Mouse (Mus musculus) lung, postnatal 10 days (tissue): ENCODE measurements around the gene Cachd1.

Experiments
- DNase-seq: peaks from one replicate; pipeline ENCODE4 v3.0.0; 2021

Cachd1 gene

DNA sequence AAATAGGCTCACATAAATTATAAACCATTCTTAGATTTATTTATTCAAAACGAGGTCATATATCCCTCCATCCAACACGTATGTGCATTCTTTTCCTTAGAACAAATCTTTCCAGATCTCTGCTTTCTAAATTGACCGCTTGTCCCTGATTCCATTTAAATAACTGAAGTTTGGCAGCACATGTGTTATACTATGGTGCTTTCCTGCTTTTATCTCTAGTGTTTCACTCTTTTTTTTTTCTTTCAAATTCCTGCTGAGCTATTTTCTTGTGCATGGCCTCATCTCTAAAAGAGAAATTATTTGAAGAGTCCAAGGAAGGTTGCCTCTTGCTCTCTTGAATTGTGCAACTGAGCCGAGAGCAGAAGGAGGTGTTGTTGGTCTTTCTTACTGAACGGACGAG lies 147.1 kb downstream of the Cachd1 start:
- DNase-seq, result no peak

DNA sequence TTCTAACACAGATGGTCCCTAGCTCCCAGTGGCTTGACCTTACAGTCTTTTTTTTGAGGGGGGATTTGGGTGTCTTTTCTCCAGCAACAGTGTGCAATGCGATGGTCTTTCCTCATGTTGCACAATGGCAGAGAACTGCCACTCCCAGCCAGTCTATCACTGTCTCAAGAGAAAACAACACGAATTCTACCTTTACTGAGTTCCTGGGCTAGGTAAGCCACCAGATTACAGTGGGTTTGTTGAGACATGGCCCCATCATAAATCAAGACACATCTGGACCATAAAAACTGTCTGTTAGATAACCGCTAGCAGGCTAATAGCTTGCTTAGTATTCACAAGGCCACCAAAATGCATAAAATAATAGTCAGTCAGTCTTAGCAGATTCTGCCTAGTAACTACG lies 147.8 kb downstream of the Cachd1 start:
- no peak for DNase-seq

- no peak for DNase-seq
Observed at GRCm38 (mm10) chr4:100925153-100925552, 148.7 kb downstream of the Cachd1 start.

GRCm38 (mm10) chr4:100926608-100927007 lies 150.1 kb downstream of the Cachd1 start:
- DNase-seq, result no peak

- DNase-seq, result no peak
Observed at GRCm38 (mm10) chr4:100927059-100927458, 150.6 kb downstream of the Cachd1 start.

DNA sequence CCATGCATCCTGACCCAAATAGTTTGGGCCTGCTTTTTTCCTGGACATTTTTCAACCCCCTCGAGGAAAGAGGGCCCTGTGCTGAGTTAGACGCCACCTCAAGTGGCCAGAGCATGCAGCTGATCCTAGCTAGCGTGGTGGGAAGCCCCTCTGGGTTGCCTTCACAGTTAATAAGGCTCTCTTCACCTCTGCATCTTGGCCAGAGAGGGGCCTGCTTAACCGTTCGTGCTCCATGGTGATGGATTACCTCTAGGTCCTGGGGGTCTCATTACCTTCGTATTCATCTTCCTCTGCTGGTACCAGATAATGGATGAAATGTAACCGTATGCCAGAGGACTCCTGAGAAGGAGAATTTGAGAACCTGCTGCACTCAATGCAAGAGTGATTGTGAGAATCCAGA lies 167.2 kb downstream of the Cachd1 start:
- no peak for DNase-seq

- DNase-seq, result no peak
Observed at GRCm38 (mm10) chr4:100944276-100944675, 167.8 kb downstream of the Cachd1 start.

GRCm38 (mm10) chr4:100945171-100945899 lies 168.9 kb downstream of the Cachd1 start:
- no peak for DNase-seq

GRCm38 (mm10) chr4:100948494-100949425 lies 172.3 kb downstream of the Cachd1 start:
- no peak for DNase-seq

GRCm38 (mm10) chr4:100950316-100950715 lies 173.8 kb downstream of the Cachd1 start:
- DNase-seq, result no peak

DNA sequence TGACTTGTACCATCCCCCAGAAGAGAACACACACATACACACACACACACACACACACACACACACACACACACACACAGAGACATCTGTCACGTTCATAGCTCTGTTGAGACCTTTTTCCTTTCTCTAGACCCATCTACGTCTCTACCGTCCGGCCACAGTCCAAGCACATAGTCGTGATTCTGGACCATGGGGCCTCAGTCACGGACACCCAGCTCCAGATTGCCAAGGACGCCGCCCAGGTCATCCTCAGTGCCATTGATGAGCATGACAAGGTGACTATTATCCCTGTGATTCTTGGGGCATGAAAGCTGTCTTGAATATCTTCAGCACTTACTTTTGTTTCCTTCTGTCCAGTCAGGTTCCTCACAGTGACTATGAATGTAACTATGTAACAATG lies 175.4 kb downstream of the Cachd1 start:
- no peak for DNase-seq

DNA sequence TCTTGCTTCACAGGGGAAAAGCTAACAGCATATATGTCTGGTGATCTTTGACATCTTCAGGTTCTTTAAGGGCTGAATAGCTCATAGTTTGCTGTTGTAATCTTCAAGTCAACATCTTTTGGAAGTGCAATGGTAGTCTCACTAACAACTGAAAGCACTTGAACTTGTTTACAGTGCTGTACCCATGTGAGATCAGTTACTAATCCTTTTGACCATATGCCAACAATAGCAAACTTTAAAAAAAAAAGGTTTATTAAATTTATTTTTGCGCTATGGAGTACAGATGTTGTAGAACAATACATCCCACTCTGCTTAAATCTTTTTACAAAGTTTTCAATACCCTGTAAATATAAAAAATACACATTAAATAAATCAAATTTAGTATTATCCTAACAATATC lies 186.9 kb downstream of the Cachd1 start:
- DNase-seq, result no peak

DNA sequence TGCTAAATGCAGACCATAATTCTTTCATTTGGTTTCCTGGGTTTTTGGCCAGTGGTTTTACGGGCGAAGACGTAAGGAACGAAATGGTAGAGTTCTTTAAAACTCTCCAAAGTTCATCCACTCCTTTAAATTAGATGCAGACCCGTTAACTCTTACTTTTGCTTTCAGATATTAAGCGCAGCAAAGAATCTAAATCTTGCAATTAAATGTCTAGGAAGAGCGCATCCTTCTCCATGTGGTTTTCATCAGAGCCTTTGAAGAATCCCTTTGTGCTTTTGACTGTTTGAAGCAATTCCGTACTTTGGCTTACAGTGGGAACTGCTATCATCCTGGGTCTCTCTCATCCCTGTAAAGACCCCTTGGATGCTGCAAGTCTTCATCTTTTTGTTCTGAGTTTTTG lies 187.3 kb downstream of the Cachd1 start:
- no peak for DNase-seq

DNA sequence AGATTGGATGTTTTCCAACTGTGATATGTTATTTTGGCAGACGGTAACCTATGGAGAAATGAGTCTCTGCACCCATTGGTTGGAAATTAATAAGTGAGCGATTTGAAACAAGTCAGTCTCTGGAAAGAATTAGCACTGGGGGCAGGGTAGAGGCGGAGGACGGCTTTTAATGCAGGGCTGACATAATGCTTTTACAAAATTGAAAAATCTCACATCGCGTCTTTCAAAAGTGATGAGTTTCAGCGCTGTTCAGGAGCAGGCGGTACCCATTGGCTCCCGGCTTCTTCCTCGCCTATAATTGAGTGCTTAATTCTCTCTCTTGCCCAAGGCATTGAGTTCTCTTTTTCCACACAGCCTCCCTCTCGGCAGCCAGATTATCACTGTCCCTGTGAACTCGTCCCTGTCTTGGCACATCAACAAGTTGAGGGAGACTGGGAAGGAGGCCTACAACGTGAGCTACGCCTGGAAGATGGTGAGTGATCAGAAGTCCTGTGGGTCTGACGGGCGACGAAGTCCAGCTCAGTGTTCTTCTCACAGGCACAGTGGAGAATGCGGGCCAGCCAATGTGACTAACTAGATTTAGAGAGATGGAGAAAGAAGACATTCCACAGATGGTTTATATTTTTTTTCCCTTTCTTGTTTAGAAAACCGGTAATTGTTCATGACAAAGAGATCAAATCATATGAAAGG lies 191.4 kb downstream of the Cachd1 start:
- peak; percentile 20 for DNase-seq

GRCm38 (mm10) chr4:100973641-100974454 lies 197.4 kb downstream of the Cachd1 start:
- DNase-seq, result no peak

GRCm38 (mm10) chr4:100974455-100975035 lies 198.1 kb downstream of the Cachd1 start:
- no peak for DNase-seq

DNA sequence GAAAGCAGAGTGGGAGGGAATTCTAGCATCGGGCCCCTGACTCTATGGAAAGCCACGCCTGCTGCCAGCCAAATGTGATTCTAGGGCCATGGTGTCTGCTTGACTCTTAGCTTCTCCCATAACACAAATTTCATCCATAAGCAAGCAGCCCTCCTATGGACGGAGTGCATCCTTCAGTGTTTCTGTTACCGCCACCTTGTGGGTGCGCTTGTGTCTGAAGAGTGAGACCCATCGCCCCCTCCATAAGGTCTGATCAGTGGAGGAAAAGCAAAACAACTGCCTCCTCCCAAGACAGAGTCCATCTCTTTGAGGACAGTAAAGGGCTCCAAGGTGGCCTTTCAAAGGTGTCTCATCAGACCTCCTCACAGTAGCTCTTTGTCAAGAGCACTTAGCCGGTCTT lies 201.0 kb downstream of the Cachd1 start:
- DNase-seq, result no peak

GRCm38 (mm10) chr4:100987187-100987586 lies 210.7 kb downstream of the Cachd1 start:
- no peak for DNase-seq

- DNase-seq, result peak; percentile 48
Observed at GRCm38 (mm10) chr4:100988231-100988799, 211.8 kb downstream of the Cachd1 start.

DNA sequence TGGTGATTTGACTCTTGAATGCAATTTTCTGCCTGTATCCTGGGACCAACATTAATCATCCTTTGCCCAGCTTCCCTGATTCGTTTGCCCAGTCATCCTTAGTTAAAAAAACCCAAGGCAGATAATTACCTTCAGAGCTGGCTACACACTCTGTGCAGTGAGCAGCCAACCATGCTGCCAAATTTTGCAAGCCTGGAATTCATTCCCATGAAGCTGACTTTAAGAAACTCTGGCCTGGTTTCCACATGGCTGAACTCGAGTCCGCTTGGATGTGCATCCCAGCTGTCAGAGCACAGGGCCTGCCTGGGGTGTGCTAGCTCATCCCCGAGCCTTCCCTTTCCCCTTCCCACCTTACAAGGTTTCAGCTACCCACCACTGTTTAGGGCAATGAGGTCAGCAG lies 214.5 kb downstream of the Cachd1 start:
- no peak for DNase-seq

DNA sequence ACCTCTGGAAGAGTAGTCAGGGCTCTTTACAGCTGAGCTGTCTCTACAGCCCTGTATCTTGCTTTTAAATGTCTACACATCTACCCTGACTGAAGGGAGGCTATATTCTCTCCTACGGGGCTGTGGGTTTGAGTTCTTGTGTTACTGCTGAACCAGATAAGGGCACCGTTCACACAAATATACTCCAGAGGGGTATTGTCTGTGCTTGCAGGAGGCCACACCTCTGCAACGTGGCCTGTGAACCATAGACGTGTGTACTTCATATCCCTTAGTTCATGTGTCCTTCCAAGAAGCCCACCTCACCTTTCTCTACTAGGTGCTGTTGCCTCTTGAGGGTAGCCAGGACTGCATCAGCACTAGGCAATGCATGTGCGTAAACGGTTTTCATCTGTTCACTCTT lies 215.6 kb downstream of the Cachd1 start:
- DNase-seq, result no peak
